Mouse (Mus musculus) thymus, adult 2 months (tissue): ENCODE results near the gene Lypd5. TPM values are rescaled to one million over a fixed set of nuclear protein-coding genes. Genes with fewer than 3 reads are reported as not detected.

Experiments
- DNase-seq: peaks from one replicate; pipeline ENCODE4 v3.0.0; 2021
- H3K27ac ChIP-seq: fragments of 200-500 bp; 2 replicates; pipeline ENCODE4 v1.5.1; 2012; ENCODE audit warnings: low read length, control low read depth; ENCODE audit not compliant: control insufficient read depth, insufficient read depth
- H3K27me3 ChIP-seq: fragments of 200-500 bp; 2 replicates; pipeline ENCODE4 v1.6.1; 2012; ENCODE audit warnings: mild to moderate bottlenecking, low read length, moderate library complexity, mixed read lengths; ENCODE audit not compliant: control insufficient read depth, insufficient read depth
- H3K36me3 ChIP-seq: fragments of 200-500 bp; 2 replicates; pipeline ENCODE4 v1.6.1; 2012; ENCODE audit warnings: mild to moderate bottlenecking, low read length, moderate library complexity; ENCODE audit not compliant: control insufficient read depth, insufficient read depth
- H3K4me1 ChIP-seq: fragments of 200-500 bp; replicated peaks from 2 replicates; pipeline ENCODE4 v1.6.1; 2012; ENCODE audit warnings: low read length; ENCODE audit not compliant: control insufficient read depth, insufficient read depth
- H3K4me3 ChIP-seq: fragments of 200-500 bp; 2 replicates; pipeline ENCODE4 v1.5.1; 2012; ENCODE audit warnings: mild to moderate bottlenecking, low read length, control low read depth, moderate library complexity; ENCODE audit not compliant: control insufficient read depth, insufficient read depth
- CTCF ChIP-seq: fragments of 200-500 bp; IDR thresholded peaks from 2 replicates; pipeline ENCODE4 v1.5.1; 2012; ENCODE audit warnings: mild to moderate bottlenecking, control low read depth, low read length, moderate library complexity, borderline replicate concordance; ENCODE audit not compliant: control insufficient read depth, poor library complexity, insufficient read depth; ENCODE audit errors: extremely low read depth
- POLR2A ChIP-seq: fragments of 200-500 bp; IDR thresholded peaks from 2 replicates; pipeline ENCODE4 v1.6.1; 2012; ENCODE audit warnings: mild to moderate bottlenecking, low read length, control low read depth, moderate library complexity; ENCODE audit not compliant: control insufficient read depth, poor library complexity, insufficient read depth; ENCODE audit errors: extremely low read depth
- WGBS: fragments of 180-500 bp; shearing (Covaris S2); methylation state at CpG from one replicate; pipeline ENCODE4 v1.1.7; 2018; 5-methylcytosine and 5-hydroxymethylcytosine counted together
- polyA plus RNA-seq: library from polyadenylated mRNA; depleted of rRNA; stranded (reverse); fragments of >200 nt; gene quantifications from 2 replicates; pipeline ENCODE4 v1.2.3, GENCODE M21; 2012

Lypd5 gene
- polyA plus RNA-seq, 1 experiment: 1.00 TPM

- 88% methylated on average over 4 of the region's 4 CpGs for WGBS
- Histone ChIP-seq H3K4me1 (no peaks in the 10 kb centered on the region), H3K4me3 (no peak overlapping the region), H3K27me3 (no peaks in the 10 kb centered on the region), H3K27ac (no peak overlapping the region), H3K36me3 (no peaks in the 10 kb centered on the region)
- no peak for DNase-seq
- TF ChIP-seq CTCF (no peak), POLR2A (no peak)
These were observed 26.4 kb upstream of the Lypd5 start for GRCm38 (mm10) chr7:24322593-24322992.

GRCm38 (mm10) chr7:24325197-24325596 is 23.8 kb upstream of the Lypd5 start:
- Histone ChIP-seq H3K27me3 (no peaks in the 10 kb centered on the region), H3K4me1 (no peaks in the 10 kb centered on the region), H3K36me3 (no peaks in the 10 kb centered on the region), H3K27ac (no peak overlapping the region), H3K4me3 (no peak overlapping the region)
- 96% methylated on average over 6 of the region's 6 CpGs for WGBS
- TF ChIP-seq CTCF (no peak), POLR2A (no peak)
- no peak for DNase-seq

GRCm38 (mm10) chr7:24325675-24326128 is 23.3 kb upstream of the Lypd5 start:
- Histone ChIP-seq H3K4me1 (no peaks in the 10 kb centered on the region), H3K27me3 (no peaks in the 10 kb centered on the region), H3K27ac (no peak overlapping the region), H3K36me3 (no peaks in the 10 kb centered on the region), H3K4me3 (no peak overlapping the region)
- no peak for DNase-seq
- WGBS: 39% methylated on average over 13 of the region's 13 CpGs
- no peak for TF ChIP-seq CTCF
- no peak for TF ChIP-seq POLR2A

- no peaks in the 10 kb centered on the region for H3K36me3 ChIP-seq
- no peak overlapping the region for H3K4me3 ChIP-seq
- no peak for TF ChIP-seq CTCF
- TF ChIP-seq POLR2A: no peak
- no peaks in the 10 kb centered on the region for H3K4me1 ChIP-seq
- H3K27ac ChIP-seq: no peak overlapping the region
- no peak for DNase-seq
- WGBS: 64% methylated on average over 20 of the region's 20 CpGs
- H3K27me3 ChIP-seq: no peaks in the 10 kb centered on the region
These were observed 22.5 kb upstream of the Lypd5 start for GRCm38 (mm10) chr7:24326273-24327135.

- Histone ChIP-seq H3K4me1 (no peaks in the 10 kb centered on the region), H3K4me3 (no peak overlapping the region), H3K27me3 (no peaks in the 10 kb centered on the region), H3K36me3 (no peaks in the 10 kb centered on the region), H3K27ac (no peak overlapping the region)
- 90% methylated on average over 14 of the region's 14 CpGs for WGBS
- TF ChIP-seq CTCF: no peak
- TF ChIP-seq POLR2A: no peak
- no peak for DNase-seq
These were observed 21.6 kb upstream of the Lypd5 start for GRCm38 (mm10) chr7:24327281-24327975.

GRCm38 (mm10) chr7:24333304-24333986 is 15.6 kb upstream of the Lypd5 start, which contains the start of gene Tescl:
Gene Tescl, minus strand, starts transcription at chr7:24333936.
- H3K4me1 ChIP-seq: no peaks in the 10 kb centered on the region
- peaks cover 3% of the 10 kb centered on the region; the same call in 1 of the 2 replicates for H3K27me3 ChIP-seq
- H3K36me3 ChIP-seq: no peaks in the 10 kb centered on the region
- WGBS: 46% methylated on average over 49 of the region's 49 CpGs
- DNase-seq: no peak
- TF ChIP-seq CTCF (no peak), POLR2A (no peak)
- H3K4me3 ChIP-seq: no peak within 1 kb of the TSS
- H3K27ac ChIP-seq: no peak within 1 kb of the TSS
